Mouse (Mus musculus) liver, postnatal 0 days (tissue): ENCODE measurements around the gene Lrrc7. TPM values are rescaled to one million over a fixed set of nuclear protein-coding genes. Genes with fewer than 3 reads are reported as not detected.
A peak's percentile ranks its signal among the peaks of the same experiment; 100 is the strongest.

Experiments used
- ATAC-seq: fragments of 200-750 bp; cut with Nextera tagmentation; 2 replicates; pipeline ENCODE4 v1.8.0; 2017; ENCODE audit warnings: mild to moderate bottlenecking, moderate library complexity
- DNase-seq: peaks from one replicate; pipeline ENCODE4 v3.0.0-alpha.2; 2016
- H3K27ac ChIP-seq: fragments of 300-500 bp; sonication (generic); 2 replicates; pipeline ENCODE4 v1.5.1; 2014; ENCODE audit warnings: antibody characterized with exemption, moderate library complexity, mild to moderate bottlenecking, low read depth
- H3K27me3 ChIP-seq: fragments of 300-500 bp; sonication (generic); 2 replicates; pipeline ENCODE4 v1.6.1; 2014; ENCODE audit warnings: low read length, control low read depth, mixed read lengths; ENCODE audit not compliant: insufficient read depth
- H3K36me3 ChIP-seq: fragments of 300-500 bp; sonication (generic); replicated peaks from 2 replicates; pipeline ENCODE4 v1.6.1; 2014; ENCODE audit warnings: mild to moderate bottlenecking, control low read depth, low read length, moderate library complexity, mixed read lengths; ENCODE audit not compliant: insufficient read depth
- H3K4me1 ChIP-seq: fragments of 300-500 bp; sonication (generic); 2 replicates; pipeline ENCODE4 v1.6.1; 2014; ENCODE audit warnings: antibody characterized with exemption, mild to moderate bottlenecking, control low read depth; ENCODE audit not compliant: insufficient read depth
- H3K4me2 ChIP-seq: fragments of 300-500 bp; sonication (generic); 2 replicates; pipeline ENCODE4 v1.6.1; 2014; ENCODE audit warnings: low read depth, mild to moderate bottlenecking, low read length, moderate library complexity, mixed read lengths
- H3K4me3 ChIP-seq: fragments of 300-500 bp; sonication (generic); 2 replicates; pipeline ENCODE4 v1.5.1; 2014; ENCODE audit warnings: low read depth, low read length
- H3K9ac ChIP-seq: fragments of 300-500 bp; sonication (generic); replicated peaks from 2 replicates; pipeline ENCODE4 v1.6.1; 2014; ENCODE audit warnings: mild to moderate bottlenecking, moderate library complexity
- H3K9me3 ChIP-seq: fragments of 300-500 bp; sonication (generic); 2 replicates; pipeline ENCODE4 v1.6.1; 2016; ENCODE audit warnings: mild to moderate bottlenecking, control low read depth, low read length, mixed read lengths
- CTCF ChIP-seq: sonication (generic); IDR thresholded peaks from 2 replicates; pipeline ENCODE4 v1.5.1; 2016; ENCODE audit warnings: antibody characterized with exemption, low read depth
- EP300 ChIP-seq: IDR thresholded peaks from 2 replicates; pipeline ENCODE4 v1.6.1; 2016; ENCODE audit warnings: antibody characterized with exemption, low read depth, mild to moderate bottlenecking
- WGBS: fragments of 180-500 bp; shearing (Covaris S2); extraction: QIAGEN DNeasy Blood & Tissue Kit; methylation state at CpG from one replicate; pipeline ENCODE4 v1.1.7; 2014; ENCODE audit not compliant: insufficient replicate concordance; 5-methylcytosine and 5-hydroxymethylcytosine counted together
- polyA plus RNA-seq: library from polyadenylated mRNA; unstranded; fragments of >200 nt; fragmentation: Nextera tagmentation; extraction: Ambion mirVana; gene quantifications from 2 replicates; pipeline ENCODE4 v1.2.1, GENCODE M21; 2015

The Lrrc7 gene
- polyA plus RNA-seq, 1 experiment from 2014 or later = 0.01 TPM

DNA sequence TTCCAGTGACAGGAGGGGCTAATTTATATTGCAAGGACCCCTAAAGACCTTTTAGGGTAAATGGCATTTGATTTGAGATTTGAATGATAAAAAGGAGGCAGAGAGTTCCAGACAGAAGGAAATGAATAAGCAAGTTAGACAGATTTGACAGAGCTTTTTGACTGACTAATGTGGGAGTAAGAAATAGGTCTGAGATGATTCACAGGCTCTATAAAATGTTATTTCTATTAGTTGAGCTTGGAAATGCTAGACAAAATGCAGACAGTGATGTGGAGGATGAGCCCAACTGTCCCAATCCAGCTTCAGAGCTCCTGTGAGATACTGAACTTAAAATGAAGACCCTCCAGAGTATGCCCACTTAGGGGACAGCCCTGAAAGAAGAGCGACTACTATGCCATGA, 289.3 kb downstream of the Lrrc7 start:
- H3K36me3 ChIP-seq = no peaks in the 10 kb centered on the region
- H3K4me2 ChIP-seq = no peak overlapping the region
- no peaks in the 10 kb centered on the region for H3K4me1 ChIP-seq
- WGBS = 64% methylated on average over 1 of the region's 1 CpGs
- no peak overlapping the region for H3K4me3 ChIP-seq
- H3K27ac ChIP-seq = no peak overlapping the region
- H3K9me3 ChIP-seq = no peaks in the 10 kb centered on the region
- no peaks in the 10 kb centered on the region for H3K27me3 ChIP-seq
- ATAC-seq (no peak), DNase-seq (no peak)
- TF ChIP-seq EP300 (no peak), CTCF (no peak)
- H3K9ac ChIP-seq = no peak overlapping the region

DNA sequence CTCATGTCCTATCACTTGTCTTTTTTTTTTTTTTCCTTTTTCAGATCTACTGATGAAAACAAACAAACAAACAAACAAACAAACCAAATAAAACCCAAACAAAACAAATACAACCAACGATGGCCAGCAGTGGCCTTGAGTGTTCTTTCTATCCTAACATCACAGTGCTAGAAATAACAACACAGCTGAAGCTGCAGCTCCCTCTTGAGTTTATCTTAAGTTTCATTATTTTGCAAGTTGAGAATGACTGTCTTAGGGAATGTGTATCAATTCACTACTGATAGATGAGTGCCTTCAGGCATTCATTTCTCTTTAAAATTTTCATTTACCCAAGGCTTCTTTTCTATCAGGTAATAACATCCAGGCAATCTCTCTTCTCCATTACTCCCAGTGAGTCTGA, 291.1 kb downstream of the Lrrc7 start:
- Histone ChIP-seq H3K9me3 (no peaks in the 10 kb centered on the region), H3K4me2 (no peak overlapping the region), H3K9ac (no peak overlapping the region), H3K27me3 (no peaks in the 10 kb centered on the region), H3K36me3 (no peaks in the 10 kb centered on the region), H3K4me1 (no peaks in the 10 kb centered on the region), H3K4me3 (no peak overlapping the region), H3K27ac (no peak overlapping the region)
- DNase-seq = no peak
- TF ChIP-seq EP300 (no peak), CTCF (no peak)
- WGBS = 46% methylated on average over 1 of the region's 1 CpGs
- no peak for ATAC-seq

DNA sequence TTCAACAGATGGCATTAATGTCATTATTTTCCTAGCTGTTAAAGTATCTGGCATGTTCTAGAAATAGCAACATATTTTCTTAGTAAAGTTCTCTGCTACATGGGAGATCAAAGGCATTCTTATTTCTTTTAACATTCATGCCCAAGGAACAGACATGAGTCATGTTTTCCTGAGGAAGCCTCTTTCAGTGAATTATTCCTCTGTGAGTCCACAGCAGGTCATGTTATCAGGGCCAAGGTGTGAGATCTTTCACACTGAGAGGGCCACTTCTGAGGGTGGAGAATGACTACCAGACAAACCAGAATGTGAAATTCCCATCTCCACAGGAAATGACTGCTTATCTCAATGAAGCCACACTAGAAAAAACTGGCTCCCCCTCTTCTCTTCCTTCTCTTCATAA, 309.4 kb downstream of the Lrrc7 start:
- TF ChIP-seq EP300 (no peak), CTCF (no peak)
- ATAC-seq = no peak
- H3K9me3 ChIP-seq = no peaks in the 10 kb centered on the region
- no peak overlapping the region for H3K9ac ChIP-seq
- H3K4me2 ChIP-seq = no peak overlapping the region
- no peak for DNase-seq
- no peaks in the 10 kb centered on the region for H3K36me3 ChIP-seq
- no peaks in the 10 kb centered on the region for H3K4me1 ChIP-seq
- no peak overlapping the region for H3K4me3 ChIP-seq
- no peak overlapping the region for H3K27ac ChIP-seq
- H3K27me3 ChIP-seq = no peaks in the 10 kb centered on the region

DNA sequence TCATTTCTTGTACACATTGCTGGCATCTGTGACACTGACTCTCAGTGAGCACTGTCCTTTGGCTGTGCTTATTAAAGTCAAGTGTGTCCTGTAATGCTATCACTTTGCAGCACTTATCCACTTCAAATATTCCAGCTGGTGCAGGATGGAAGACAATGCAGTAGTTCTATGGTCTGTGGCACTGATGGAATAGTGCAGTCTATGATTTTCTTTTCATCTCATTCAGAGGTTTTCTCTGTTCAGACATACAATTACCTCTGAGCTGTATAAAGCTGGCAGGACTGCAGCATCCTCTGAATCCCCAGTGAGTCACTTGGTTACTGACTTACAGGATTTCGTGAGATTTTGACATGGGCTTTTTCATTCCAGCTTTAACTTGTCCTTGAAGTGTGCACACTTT, 314.3 kb downstream of the Lrrc7 start:
- 62% methylated on average over 1 of the region's 1 CpGs for WGBS
- no peak for TF ChIP-seq EP300
- no peak for TF ChIP-seq CTCF
- H3K27me3 ChIP-seq = no peaks in the 10 kb centered on the region
- ATAC-seq (no peak), DNase-seq (no peak)
- no peaks in the 10 kb centered on the region for H3K9me3 ChIP-seq
- H3K4me2 ChIP-seq = no peak overlapping the region
- no peaks in the 10 kb centered on the region for H3K36me3 ChIP-seq
- H3K4me1 ChIP-seq = no peaks in the 10 kb centered on the region
- H3K4me3 ChIP-seq = no peak overlapping the region
- no peak overlapping the region for H3K9ac ChIP-seq
- H3K27ac ChIP-seq = no peak overlapping the region

DNA sequence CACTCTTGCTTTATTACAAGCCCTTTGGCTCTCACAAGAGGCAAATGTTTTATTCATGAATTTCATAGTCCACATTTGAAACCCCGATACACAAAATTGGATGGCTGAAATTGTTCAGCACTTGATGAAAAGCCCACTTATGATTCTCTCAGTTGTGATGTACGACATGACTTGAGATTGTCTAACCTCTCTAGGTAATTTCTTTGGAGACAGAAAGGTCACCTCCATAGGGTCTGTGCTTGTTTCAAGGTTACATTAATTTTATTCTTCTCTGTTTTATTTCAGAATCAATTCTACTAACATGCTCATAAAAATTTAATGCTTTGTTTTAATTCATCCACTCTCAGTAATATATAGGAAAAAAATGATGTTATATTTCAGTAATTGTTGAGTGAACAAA, 351.4 kb downstream of the Lrrc7 start:
- 78% methylated on average over 2 of the region's 2 CpGs for WGBS
- Histone ChIP-seq H3K27ac (no peak overlapping the region), H3K4me1 (no peaks in the 10 kb centered on the region), H3K4me3 (no peak overlapping the region), H3K4me2 (no peak overlapping the region), H3K27me3 (no peaks in the 10 kb centered on the region), H3K36me3 (no peaks in the 10 kb centered on the region), H3K9me3 (no peaks in the 10 kb centered on the region), H3K9ac (no peak overlapping the region)
- no peak for ATAC-seq
- TF ChIP-seq EP300 = no peak
- TF ChIP-seq CTCF = no peak
- DNase-seq = no peak

DNA sequence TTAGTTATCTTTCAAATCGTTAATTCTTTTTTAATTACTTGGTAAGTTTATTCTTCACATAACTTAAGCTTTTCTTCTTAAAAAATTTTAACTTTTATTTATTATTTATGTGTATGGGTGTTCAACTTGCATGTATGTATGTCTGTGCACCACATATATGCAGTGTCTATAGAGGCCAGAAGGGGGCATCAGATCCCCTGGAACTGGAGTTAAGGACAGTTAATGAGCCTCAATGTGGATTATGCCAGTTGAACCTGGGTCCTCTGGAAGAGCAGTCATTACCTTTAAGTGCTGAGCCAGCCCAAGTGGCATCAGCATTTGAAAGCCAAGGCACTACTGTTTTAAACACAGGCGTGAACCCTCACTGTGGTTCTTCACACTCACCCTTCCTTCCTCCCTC, 352.0 kb downstream of the Lrrc7 start:
- Histone ChIP-seq H3K27me3 (no peaks in the 10 kb centered on the region), H3K4me1 (no peaks in the 10 kb centered on the region), H3K4me2 (no peak overlapping the region), H3K27ac (no peak overlapping the region), H3K36me3 (no peaks in the 10 kb centered on the region), H3K9ac (no peak overlapping the region), H3K9me3 (no peaks in the 10 kb centered on the region), H3K4me3 (no peak overlapping the region)
- 8% methylated on average over 2 of the region's 2 CpGs for WGBS
- ATAC-seq (0 out of 2 replicates have a peak, but pooled peaks have one; percentile 36), DNase-seq (peak; percentile 17)
- TF ChIP-seq CTCF (peak; percentile 58), EP300 (no peak)

DNA sequence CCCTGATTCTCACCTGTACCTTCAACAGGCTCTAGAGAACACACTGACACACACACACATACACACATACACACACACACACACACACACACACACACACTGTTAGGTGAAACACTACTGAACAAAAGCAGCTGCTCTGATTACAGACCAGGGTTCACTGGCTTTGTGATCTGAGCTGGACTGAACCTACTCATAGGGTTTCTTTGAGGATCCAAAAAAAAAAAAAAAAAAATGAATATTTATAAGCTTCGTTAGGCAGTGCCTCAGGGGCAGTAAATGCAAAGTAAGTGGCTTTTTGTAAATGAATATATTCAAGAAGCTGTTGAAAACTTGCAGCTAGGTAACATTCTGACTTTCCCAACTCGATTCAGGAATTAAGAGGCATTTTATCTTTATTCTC, 354.2 kb downstream of the Lrrc7 start:
- ATAC-seq (no peak), DNase-seq (no peak)
- Histone ChIP-seq H3K36me3 (no peaks in the 10 kb centered on the region), H3K4me3 (no peak overlapping the region), H3K27me3 (no peaks in the 10 kb centered on the region), H3K4me1 (no peaks in the 10 kb centered on the region), H3K4me2 (no peak overlapping the region), H3K27ac (no peak overlapping the region), H3K9ac (no peak overlapping the region), H3K9me3 (no peaks in the 10 kb centered on the region)
- 42% methylated on average over 2 of the region's 2 CpGs for WGBS
- TF ChIP-seq CTCF (no peak), EP300 (no peak)
